Mouse (Mus musculus) midbrain, embryonic 13.5 days (tissue): ENCODE results near the gene Cwc25. TPM values are rescaled to one million over a fixed set of nuclear protein-coding genes. Genes with fewer than 3 reads are reported as not detected.

Experiments
- ATAC-seq: fragments of 200-750 bp; cut with Nextera tagmentation; 2 replicates; pipeline ENCODE4 v1.8.0; 2017; ENCODE audit warnings: mild to moderate bottlenecking, moderate TSS enrichment, moderate library complexity
- H3K27ac ChIP-seq: fragments of 300-500 bp; sonication (generic); 2 replicates; pipeline ENCODE4 v1.5.1; 2015; ENCODE audit warnings: inconsistent platforms, mild to moderate bottlenecking, moderate library complexity
- H3K27me3 ChIP-seq: fragments of 300-500 bp; sonication (generic); 2 replicates; pipeline ENCODE4 v1.6.1; 2015; ENCODE audit warnings: mild to moderate bottlenecking, inconsistent platforms
- H3K36me3 ChIP-seq: fragments of 300-500 bp; sonication (generic); 2 replicates; pipeline ENCODE4 v1.6.1; 2015; ENCODE audit warnings: mild to moderate bottlenecking, inconsistent platforms
- H3K4me1 ChIP-seq: fragments of 300-500 bp; sonication (generic); replicated peaks from 2 replicates; pipeline ENCODE4 v1.6.1; 2015; ENCODE audit warnings: inconsistent platforms
- H3K4me2 ChIP-seq: fragments of 300-500 bp; sonication (generic); replicated peaks from 2 replicates; pipeline ENCODE4 v1.6.1; 2015; ENCODE audit warnings: moderate library complexity, mild to moderate bottlenecking, inconsistent platforms
- H3K4me3 ChIP-seq: fragments of 300-500 bp; sonication (generic); replicated peaks from 2 replicates; pipeline ENCODE4 v1.5.1; 2015; ENCODE audit warnings: mild to moderate bottlenecking, inconsistent platforms
- H3K9ac ChIP-seq: fragments of 300-500 bp; sonication (generic); replicated peaks from 2 replicates; pipeline ENCODE4 v1.6.1; 2015; ENCODE audit warnings: mild to moderate bottlenecking, inconsistent platforms
- H3K9me3 ChIP-seq: fragments of 300-500 bp; sonication (generic); 2 replicates; pipeline ENCODE4 v1.6.1; 2016; ENCODE audit warnings: mild to moderate bottlenecking, inconsistent platforms
- WGBS: fragments of 180-500 bp; shearing (Covaris S2); methylation state at CpG from one replicate; pipeline ENCODE4 v1.1.7; 2015; 5-methylcytosine and 5-hydroxymethylcytosine counted together
- polyA plus RNA-seq: library from polyadenylated mRNA; unstranded; fragments of >200 nt; fragmentation: Nextera tagmentation; extraction: Ambion mirVana; gene quantifications from 2 replicates; pipeline ENCODE4 v1.2.1, GENCODE M21; 2015

The Cwc25 gene
- polyA plus RNA-seq, 1 experiment from 2014 or later = 19.0 TPM

- WGBS = 44% methylated on average over 15 of the region's 15 CpGs
- Histone ChIP-seq H3K36me3 (peaks cover 15% of the 10 kb centered on the region), H3K4me3 (peak overlapping the region; percentile 77), H3K27me3 (no peaks in the 10 kb centered on the region), H3K27ac (peak overlapping the region; percentile 85; the same call in 1 of the 2 replicates), H3K9me3 (no peaks in the 10 kb centered on the region), H3K9ac (peak overlapping the region; percentile 96), H3K4me2 (peak overlapping the region; percentile 94), H3K4me1 (peaks cover 45% of the 10 kb centered on the region)
- ATAC-seq = no peak
These were observed 64.6 kb downstream of the Cwc25 start for GRCm38 (mm10) chr11:97701581-97702392.

- no peak for ATAC-seq
- H3K9ac ChIP-seq = peak overlapping the region; percentile 96
- H3K36me3 ChIP-seq = peaks cover 6% of the 10 kb centered on the region
- H3K4me1 ChIP-seq = peaks cover 54% of the 10 kb centered on the region
- peak overlapping the region; percentile 77 for H3K4me3 ChIP-seq
- 18% methylated on average over 30 of the region's 30 CpGs for WGBS
- H3K4me2 ChIP-seq = peak overlapping the region; percentile 94
- H3K27ac ChIP-seq = peak overlapping the region; percentile 99
- H3K9me3 ChIP-seq = no peaks in the 10 kb centered on the region
- no peaks in the 10 kb centered on the region for H3K27me3 ChIP-seq
These were observed 65.4 kb downstream of the Cwc25 start for GRCm38 (mm10) chr11:97700746-97701580.

- ATAC-seq = peak; percentile 9
- peaks cover 62% of the 10 kb centered on the region for H3K4me1 ChIP-seq
- peak within 1 kb of the TSS; percentile 94 for H3K4me2 ChIP-seq
- H3K36me3 ChIP-seq = no peaks in the 10 kb centered on the region
- under 1% methylated on average over 85 of the region's 85 CpGs for WGBS
- H3K9ac ChIP-seq = peak within 1 kb of the TSS; percentile 96
- H3K27ac ChIP-seq = peak within 1 kb of the TSS; percentile 99
- no peaks in the 10 kb centered on the region for H3K9me3 ChIP-seq
- H3K27me3 ChIP-seq = no peaks in the 10 kb centered on the region
- peak within 1 kb of the TSS; percentile 77 for H3K4me3 ChIP-seq
These were observed 66.2 kb downstream of the Cwc25 start, which contains the start of gene Pcgf2 for GRCm38 (mm10) chr11:97700003-97700745. Gene Pcgf2 (minus strand): TSS chr11:97700497.

- H3K36me3 ChIP-seq = no peaks in the 10 kb centered on the region
- H3K4me1 ChIP-seq = peaks cover 62% of the 10 kb centered on the region
- peak overlapping the region; percentile 77 for H3K4me3 ChIP-seq
- H3K9me3 ChIP-seq = no peaks in the 10 kb centered on the region
- 0% methylated on average over 4 of the region's 9 CpGs for whole genome bisulfite sequencing
- ATAC-seq = peak; percentile 24
- peak overlapping the region; percentile 96 for H3K9ac ChIP-seq
- H3K27ac ChIP-seq = peak overlapping the region; percentile 99
- peak overlapping the region; percentile 94 for H3K4me2 ChIP-seq
- no peaks in the 10 kb centered on the region for H3K27me3 ChIP-seq
These were observed 66.7 kb downstream of the Cwc25 start for GRCm38 (mm10) chr11:97699626-97700002.

- H3K36me3 ChIP-seq = no peaks in the 10 kb centered on the region
- ATAC-seq = peak; percentile 2; the same call in 1 of the 2 replicates
- peak overlapping the region; percentile 96 for H3K9ac ChIP-seq
- peak overlapping the region; percentile 94 for H3K4me2 ChIP-seq
- H3K9me3 ChIP-seq = no peaks in the 10 kb centered on the region
- H3K27ac ChIP-seq = peak overlapping the region; percentile 99
- no peaks in the 10 kb centered on the region for H3K27me3 ChIP-seq
- WGBS = under 1% methylated on average over 44 of the region's 63 CpGs
- H3K4me1 ChIP-seq = peaks cover 62% of the 10 kb centered on the region
- peak overlapping the region; percentile 77 for H3K4me3 ChIP-seq
These were observed 67.4 kb downstream of the Cwc25 start for GRCm38 (mm10) chr11:97698741-97699611.

- no peaks in the 10 kb centered on the region for H3K9me3 ChIP-seq
- whole genome bisulfite sequencing = under 1% methylated on average over 14 of the region's 14 CpGs
- no peak for ATAC-seq
These were observed 68.3 kb downstream of the Cwc25 start for GRCm38 (mm10) chr11:97697891-97698529.

GRCm38 (mm10) chr11:97697199-97697890 is 69.0 kb downstream of the Cwc25 start:
- H3K9ac ChIP-seq = peak overlapping the region; percentile 96
- ATAC-seq = no peak

More at GRCm38 (mm10) chr11:97697891-97698529, 68.3 kb downstream of the Cwc25 start:
- peaks cover 68% of the 10 kb centered on the region for H3K4me1 ChIP-seq
- H3K4me3 ChIP-seq = peak overlapping the region; percentile 77
- H3K36me3 ChIP-seq = peaks cover 3% of the 10 kb centered on the region; the same call in 1 of the 2 replicates
- H3K9ac ChIP-seq = peak overlapping the region; percentile 96
- no peaks in the 10 kb centered on the region for H3K27me3 ChIP-seq
- H3K4me2 ChIP-seq = peak overlapping the region; percentile 94
- H3K27ac ChIP-seq = peak overlapping the region; percentile 99

GRCm38 (mm10) chr11:97696669-97697068 is 69.7 kb downstream of the Cwc25 start:
- Histone ChIP-seq H3K4me1 (peaks cover 62% of the 10 kb centered on the region), H3K4me3 (peak overlapping the region; percentile 77), H3K4me2 (peak overlapping the region; percentile 94), H3K9me3 (no peaks in the 10 kb centered on the region), H3K27me3 (no peaks in the 10 kb centered on the region), H3K36me3 (peaks cover 16% of the 10 kb centered on the region), H3K9ac (peak overlapping the region; percentile 96; the same call in 1 of the 2 replicates), H3K27ac (peak overlapping the region; percentile 82)
- no peak for ATAC-seq
- whole genome bisulfite sequencing = 78% methylated on average over 8 of the region's 8 CpGs

More at GRCm38 (mm10) chr11:97697199-97697890, 69.0 kb downstream of the Cwc25 start:
- no peaks in the 10 kb centered on the region for H3K27me3 ChIP-seq
- peak overlapping the region; percentile 99 for H3K27ac ChIP-seq
- peak overlapping the region; percentile 77 for H3K4me3 ChIP-seq
- H3K9me3 ChIP-seq = no peaks in the 10 kb centered on the region
- H3K4me2 ChIP-seq = peak overlapping the region; percentile 94
- WGBS = 55% methylated on average over 11 of the region's 11 CpGs
- H3K36me3 ChIP-seq = peaks cover 10% of the 10 kb centered on the region
- peaks cover 68% of the 10 kb centered on the region for H3K4me1 ChIP-seq

GRCm38 (mm10) chr11:97695712-97696401 is 70.5 kb downstream of the Cwc25 start:
- H3K27me3 ChIP-seq = no peaks in the 10 kb centered on the region
- H3K9ac ChIP-seq = peak overlapping the region; percentile 61
- no peak for ATAC-seq
- WGBS = 18% methylated on average over 9 of the region's 9 CpGs
- peaks cover 54% of the 10 kb centered on the region for H3K4me1 ChIP-seq
- H3K27ac ChIP-seq = peak overlapping the region; percentile 82
- peak overlapping the region; percentile 94 for H3K4me2 ChIP-seq
- peaks cover 25% of the 10 kb centered on the region for H3K36me3 ChIP-seq
- no peaks in the 10 kb centered on the region for H3K9me3 ChIP-seq
- H3K4me3 ChIP-seq = peak overlapping the region; percentile 77
